Mouse (Mus musculus): ENCODE measurements around the gene Hba-x. TPM values are rescaled to one million over a fixed set of nuclear protein-coding genes. Genes with fewer than 3 reads are reported as not detected.

Gene Hba-x
- total and polyA plus RNA-seq, 2 experiments: not detected

- Histone ChIP-seq H3K4me1 (ENCODE audit: control insufficient read depth, insufficient read depth, low read length) (no peaks in the 10 kb centered on the region; the same call in 1 of the 2 replicates), H3K79me2 (ENCODE audit: control insufficient read depth, insufficient read depth, low read length) (peaks cover 9% of the 10 kb centered on the region; the same call in 1 of the 2 replicates), H3K9ac (ENCODE audit: low read depth, low read length) (peak overlapping the region; percentile 91; the same call in 1 of the 2 replicates), H3K27me3 (ENCODE audit: control insufficient read depth, insufficient read depth, low read length) (no peaks in the 10 kb centered on the region), H3K27ac (replicated peaks; ENCODE audit: insufficient read depth, low read depth, low read length) (peak overlapping the region; percentile 73; the same call in 1 of the 2 replicates), H3K4me3 (ENCODE audit: insufficient read depth, low read depth, low read length) (peak overlapping the region; percentile 97), H3K36me3 (ENCODE audit: control insufficient read depth, insufficient read depth, low read length) (peaks cover 4% of the 10 kb centered on the region)
- no peak for TF ChIP-seq CTCF (IDR thresholded peaks at IDR 0.05; ENCODE audit: low read depth, low read length)
- no peak for TF ChIP-seq POLR2A (IDR thresholded peaks at IDR 0.05; ENCODE audit: extremely low read depth, insufficient read depth, low read length)
- WGBS: 28% methylated on average over 6 of the region's 6 CpGs
- DNase-seq (ENCODE audit: extremely low read depth, low read depth, low spot score): peak; percentile 1
Measured at GRCm38 (mm10) chr11:32266776-32267175, 9.4 kb upstream of the Hba-x start.

DNA sequence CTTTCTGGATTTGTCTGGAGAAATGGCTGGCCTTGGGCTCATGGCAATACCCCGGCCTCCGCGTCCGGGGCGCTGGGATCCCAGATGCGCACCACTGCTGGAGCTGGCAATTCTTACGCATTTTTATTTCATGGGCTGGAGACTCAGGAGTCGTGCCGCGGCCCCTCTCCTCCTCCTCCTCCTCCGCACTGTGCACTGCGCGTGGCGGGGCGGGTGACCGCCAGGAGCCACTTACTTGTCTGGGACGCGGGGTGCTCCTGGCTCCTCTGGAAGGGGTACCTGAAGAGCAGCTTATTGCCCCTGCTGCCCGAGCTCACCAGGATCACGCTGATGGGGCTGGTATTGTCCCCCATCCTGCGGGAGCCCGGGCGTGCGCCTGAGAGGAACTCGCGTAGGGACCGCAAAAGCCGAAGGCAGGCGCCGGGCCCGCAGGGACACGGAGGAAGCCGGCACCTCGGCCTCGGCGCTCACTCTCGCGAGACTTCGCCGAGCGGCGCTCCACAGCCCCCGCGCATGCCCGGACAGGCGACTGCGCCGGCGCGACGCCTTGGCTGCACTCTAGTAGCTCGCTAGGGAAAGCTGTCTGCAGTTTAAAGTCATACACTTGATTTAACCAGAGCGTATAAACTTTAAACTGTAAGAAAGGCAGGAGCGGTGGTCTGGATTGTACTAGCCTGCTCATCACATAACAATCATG, 8.9 kb upstream of the Hba-x start, which contains the start of gene Nprl3:
Nprl3 (minus strand) TSS at position 520 of the 697 bp plus-strand sequence.
- TF ChIP-seq CTCF (IDR thresholded peaks at IDR 0.05; ENCODE audit: low read depth, low read length) (no peak), POLR2A (IDR thresholded peaks at IDR 0.05; ENCODE audit: extremely low read depth, insufficient read depth, low read length) (peak; percentile 79)
- Histone ChIP-seq H3K9ac (ENCODE audit: low read depth, low read length) (peak within 1 kb of the TSS; percentile 91), H3K4me1 (ENCODE audit: control insufficient read depth, insufficient read depth, low read length) (no peaks in the 10 kb centered on the region; the same call in 1 of the 2 replicates), H3K36me3 (ENCODE audit: control insufficient read depth, insufficient read depth, low read length) (no peaks in the 10 kb centered on the region; the same call in 1 of the 2 replicates), H3K4me3 (ENCODE audit: insufficient read depth, low read depth, low read length) (peak within 1 kb of the TSS; percentile 97), H3K27ac (replicated peaks; ENCODE audit: insufficient read depth, low read depth, low read length) (peak within 1 kb of the TSS; percentile 73), H3K79me2 (ENCODE audit: control insufficient read depth, insufficient read depth, low read length) (peaks cover 9% of the 10 kb centered on the region; the same call in 1 of the 2 replicates), H3K27me3 (ENCODE audit: control insufficient read depth, insufficient read depth, low read length) (no peaks in the 10 kb centered on the region)
- under 1% methylated on average over 54 of the region's 54 CpGs for WGBS
- DNase-seq (ENCODE audit: extremely low read depth, low read depth, low spot score): peak; percentile 74

GRCm38 (mm10) chr11:32267964-32268363, 8.2 kb upstream of the Hba-x start:
- H3K27me3 ChIP-seq (ENCODE audit: control insufficient read depth, insufficient read depth, low read length): no peaks in the 10 kb centered on the region
- 35% methylated on average over 5 of the region's 5 CpGs for WGBS
- peaks cover 9% of the 10 kb centered on the region; the same call in 1 of the 2 replicates for H3K79me2 ChIP-seq (ENCODE audit: control insufficient read depth, insufficient read depth, low read length)
- H3K9ac ChIP-seq (ENCODE audit: low read depth, low read length): no peak overlapping the region
- no peaks in the 10 kb centered on the region; the same call in 1 of the 2 replicates for H3K4me1 ChIP-seq (ENCODE audit: control insufficient read depth, insufficient read depth, low read length)
- H3K27ac ChIP-seq (replicated peaks; ENCODE audit: insufficient read depth, low read depth, low read length): no peak overlapping the region
- H3K36me3 ChIP-seq (ENCODE audit: control insufficient read depth, insufficient read depth, low read length): no peaks in the 10 kb centered on the region
- no peak overlapping the region for H3K4me3 ChIP-seq (ENCODE audit: insufficient read depth, low read depth, low read length)
- TF ChIP-seq CTCF (IDR thresholded peaks at IDR 0.05; ENCODE audit: low read depth, low read length) (no peak), POLR2A (IDR thresholded peaks at IDR 0.05; ENCODE audit: extremely low read depth, insufficient read depth, low read length) (no peak)
- DNase-seq (ENCODE audit: extremely low read depth, low read depth, low spot score): no peak

DNA sequence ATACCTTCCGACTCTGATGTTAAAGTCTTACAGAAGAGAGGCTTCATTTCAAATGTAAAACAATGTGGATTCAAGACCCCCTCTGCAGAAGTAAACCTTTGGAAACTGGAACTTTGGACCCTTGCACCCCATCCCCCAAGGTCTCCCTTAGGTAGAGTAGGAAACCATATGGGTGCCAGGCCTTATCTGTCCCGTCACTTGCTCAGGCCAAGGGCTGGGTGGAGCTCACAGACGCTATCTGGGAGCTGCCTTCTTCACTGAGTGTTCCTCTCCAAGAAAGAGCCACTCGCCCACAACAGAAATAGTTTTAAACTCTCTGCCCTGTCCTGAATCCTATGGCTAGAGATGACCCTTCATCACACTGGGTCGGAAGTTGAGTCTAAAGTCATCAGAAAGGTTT, 7.2 kb upstream of the Hba-x start:
- no peak for DNase-seq (ENCODE audit: extremely low read depth, low read depth, low spot score)

GRCm38 (mm10) chr11:32271178-32271577, 5.0 kb upstream of the Hba-x start:
- no peaks in the 10 kb centered on the region for H3K27me3 ChIP-seq (ENCODE audit: control insufficient read depth, insufficient read depth, low read length)

More for the DNA sequence above, 7.2 kb upstream of the Hba-x start:
- H3K27ac ChIP-seq (replicated peaks; ENCODE audit: insufficient read depth, low read depth, low read length): no peak overlapping the region
- TF ChIP-seq CTCF (IDR thresholded peaks at IDR 0.05; ENCODE audit: low read depth, low read length): no peak
- no peak for TF ChIP-seq POLR2A (IDR thresholded peaks at IDR 0.05; ENCODE audit: extremely low read depth, insufficient read depth, low read length)
- no peak overlapping the region for H3K4me3 ChIP-seq (ENCODE audit: insufficient read depth, low read depth, low read length)
- no peaks in the 10 kb centered on the region for H3K36me3 ChIP-seq (ENCODE audit: control insufficient read depth, insufficient read depth, low read length)
- no peaks in the 10 kb centered on the region for H3K27me3 ChIP-seq (ENCODE audit: control insufficient read depth, insufficient read depth, low read length)
- WGBS: 83% methylated on average over 5 of the region's 5 CpGs
- no peak overlapping the region for H3K9ac ChIP-seq (ENCODE audit: low read depth, low read length)
- H3K79me2 ChIP-seq (ENCODE audit: control insufficient read depth, insufficient read depth, low read length): peaks cover 9% of the 10 kb centered on the region; the same call in 1 of the 2 replicates
- H3K4me1 ChIP-seq (ENCODE audit: control insufficient read depth, insufficient read depth, low read length): no peaks in the 10 kb centered on the region; the same call in 1 of the 2 replicates

More at GRCm38 (mm10) chr11:32271178-32271577, 5.0 kb upstream of the Hba-x start:
- peaks cover 5% of the 10 kb centered on the region; the same call in 1 of the 2 replicates for H3K79me2 ChIP-seq (ENCODE audit: control insufficient read depth, insufficient read depth, low read length)
- TF ChIP-seq CTCF (IDR thresholded peaks at IDR 0.05; ENCODE audit: low read depth, low read length): no peak
- no peak for TF ChIP-seq POLR2A (IDR thresholded peaks at IDR 0.05; ENCODE audit: extremely low read depth, insufficient read depth, low read length)
- H3K4me3 ChIP-seq (ENCODE audit: insufficient read depth, low read depth, low read length): no peak overlapping the region
- DNase-seq (ENCODE audit: extremely low read depth, low read depth, low spot score): no peak
- 57% methylated on average over 4 of the region's 4 CpGs for WGBS
- no peaks in the 10 kb centered on the region for H3K36me3 ChIP-seq (ENCODE audit: control insufficient read depth, insufficient read depth, low read length)
- no peak overlapping the region for H3K27ac ChIP-seq (replicated peaks; ENCODE audit: insufficient read depth, low read depth, low read length)
- no peak overlapping the region for H3K9ac ChIP-seq (ENCODE audit: low read depth, low read length)
- H3K4me1 ChIP-seq (ENCODE audit: control insufficient read depth, insufficient read depth, low read length): no peaks in the 10 kb centered on the region; the same call in 1 of the 2 replicates

All from liver, adult 2 months (tissue).